ENCODE assay signal across 13 mouse cellular contexts in genomic region chr10:26920383-26920979, GRCm38 (mm10).
A peak's percentile ranks its signal among the peaks of the same experiment; 100 is the strongest.
DNase-seq lines count a peak whose midpoint lies in the region; ATAC-seq lines count a peak whose summit lies in the region.
"Had no signal": no experiment of that assay in that cellular context is flagged by ENCODE, and none has a peak within 500 bp of the region (broad histone marks: within the 10 kb centered on the region; RNA-seq: fewer than 3 reads in every experiment).

No protein-coding gene starts in this region.

- no peak overlapping the region for H3K4me3 ChIP-seq in intestine, embryonic 16.5 days (ENCODE audit: low read length)
- H3K4me3 ChIP-seq in liver, embryonic 15.5 days (replicated peaks): no peak overlapping the region
- H3K4me3 ChIP-seq in forebrain, embryonic 16.5 days (replicated peaks; ENCODE audit: low read length): no peak overlapping the region
- H3K4me3 ChIP-seq: hindbrain, embryonic 10.5 days; midbrain, embryonic 15.5 days had no signal

- no peak overlapping the region for H3K4me2 ChIP-seq in intestine, embryonic 16.5 days (ENCODE audit: low read depth, low read length)
- H3K4me2 ChIP-seq in liver, embryonic 15.5 days: no peak overlapping the region
- H3K4me2 ChIP-seq in forebrain, embryonic 16.5 days (ENCODE audit: low read length): no peak overlapping the region
- H3K4me2 ChIP-seq: midbrain, embryonic 15.5 days had no signal

- no peaks in the 10 kb centered on the region for H3K9me3 ChIP-seq in intestine, embryonic 16.5 days (ENCODE audit: control insufficient read depth, low read length)
- no peaks in the 10 kb centered on the region for H3K9me3 ChIP-seq in liver, embryonic 15.5 days (replicated peaks)
- H3K9me3 ChIP-seq in forebrain, embryonic 16.5 days (ENCODE audit: control insufficient read depth, low read length): no peaks in the 10 kb centered on the region
- H3K9me3 ChIP-seq: hindbrain, embryonic 10.5 days; midbrain, embryonic 15.5 days had no signal

- H3K36me3 ChIP-seq in intestine, embryonic 16.5 days (ENCODE audit: control insufficient read depth, insufficient read depth, low read length): no peaks in the 10 kb centered on the region
- H3K36me3 ChIP-seq in liver, embryonic 15.5 days (replicated peaks): no peaks in the 10 kb centered on the region
- no peaks in the 10 kb centered on the region for H3K36me3 ChIP-seq in forebrain, embryonic 16.5 days (ENCODE audit: control insufficient read depth, insufficient read depth)
- H3K36me3 ChIP-seq: hindbrain, embryonic 10.5 days; midbrain, embryonic 15.5 days had no signal

- peak overlapping the region; percentile 50; the same call in 1 of the 2 replicates for H3K27ac ChIP-seq in intestine, embryonic 16.5 days (ENCODE audit: low read length)
- peak overlapping the region; percentile 75 for H3K27ac ChIP-seq in liver, embryonic 15.5 days (replicated peaks)
- no peak overlapping the region for H3K27ac ChIP-seq in forebrain, embryonic 16.5 days (ENCODE audit: low read length)
- H3K27ac ChIP-seq: hindbrain, embryonic 10.5 days; midbrain, embryonic 15.5 days had no signal

- no peak overlapping the region for H3K9ac ChIP-seq in intestine, embryonic 16.5 days (ENCODE audit: low read depth, low read length)
- no peak overlapping the region for H3K9ac ChIP-seq in liver, embryonic 15.5 days
- no peak overlapping the region for H3K9ac ChIP-seq in forebrain, embryonic 16.5 days (replicated peaks; ENCODE audit: low read depth, low read length)
- H3K9ac ChIP-seq: midbrain, embryonic 15.5 days had no signal

- no peaks in the 10 kb centered on the region for H3K4me1 ChIP-seq in intestine, embryonic 16.5 days (ENCODE audit: control insufficient read depth, insufficient read depth, low read length)
- no peaks in the 10 kb centered on the region for H3K4me1 ChIP-seq in liver, embryonic 15.5 days (replicated peaks)
- no peaks in the 10 kb centered on the region for H3K4me1 ChIP-seq in forebrain, embryonic 16.5 days (replicated peaks; ENCODE audit: control insufficient read depth, insufficient read depth, low read length)
- H3K4me1 ChIP-seq: hindbrain, embryonic 10.5 days; midbrain, embryonic 15.5 days had no signal

- peak; percentile 86 for ATAC-seq in intestine, embryonic 16.5 days
- peak; percentile 78 for ATAC-seq in liver, embryonic 15.5 days (ENCODE audit: insufficient read depth)
- ATAC-seq in forebrain, embryonic 16.5 days: no peak

- 49% methylated on average over 8 of the region's 8 CpGs for WGBS in intestine, embryonic 16.5 days
- WGBS in liver, embryonic 15.5 days (ENCODE audit: insufficient replicate concordance): 64% methylated on average over 8 of the region's 8 CpGs
- 57% methylated on average over 8 of the region's 8 CpGs for WGBS in forebrain, embryonic 16.5 days

- no peaks in the 10 kb centered on the region for H3K27me3 ChIP-seq in intestine, embryonic 16.5 days (replicated peaks; ENCODE audit: control insufficient read depth, insufficient read depth, low read length)
- no peaks in the 10 kb centered on the region for H3K27me3 ChIP-seq in liver, embryonic 15.5 days
- no peaks in the 10 kb centered on the region for H3K27me3 ChIP-seq in forebrain, embryonic 16.5 days (replicated peaks; ENCODE audit: control insufficient read depth, insufficient read depth, low read length)
- H3K27me3 ChIP-seq: midbrain, embryonic 15.5 days had no signal

- DNase-seq in brain, adult 2 months (ENCODE audit: low read depth, low spot score): peak; percentile 8
- peak; percentile 70 for DNase-seq in kidney, postnatal 14 days
- no peak for DNase-seq in cerebellum, adult 18-20 months
- DNase-seq in retina, postnatal 1 day: no peak
- no peak for DNase-seq in urinary bladder, postnatal 10 days (ENCODE audit: low spot score)
- DNase-seq: adrenal gland, postnatal 36 days; lung, postnatal 36 days; thymus, adult 2 months had no signal

Comparison
In these comparisons a context has a peak if more than half of its experiments do, and no peak if none do; other contexts are left out.
1. DNase-seq: peak in brain, adult 2 months (single experiment) and kidney, postnatal 14 days (single experiment); none in cerebellum, adult 18-20 months (0 of 2), retina, postnatal 1 day (single experiment) and urinary bladder, postnatal 10 days (single experiment).